ENCODE assay signal across 8 mouse cellular contexts in genomic region chr5:25704702-25705566, GRCm38 (mm10). TPM values are rescaled to one million over a fixed set of nuclear protein-coding genes. Genes with fewer than 3 reads are reported as not detected.
DNase-seq lines count a peak whose midpoint lies in the region; ATAC-seq lines count a peak whose summit lies in the region.

No protein-coding gene starts in this region.

- H3K27me3 ChIP-seq in heart, embryonic 15.5 days: no peaks in the 10 kb centered on the region
- H3K27me3 ChIP-seq in forebrain, embryonic 15.5 days: no peaks in the 10 kb centered on the region

- WGBS in heart, embryonic 15.5 days: 22% methylated on average over 19 of the region's 19 CpGs
- WGBS in forebrain, embryonic 15.5 days: 20% methylated on average over 19 of the region's 19 CpGs
- WGBS in macrophage (ENCODE audit: missing documents): 26% methylated on average over 17 of the region's 19 CpGs

- H3K27ac ChIP-seq in heart, embryonic 15.5 days: peak overlapping the region; percentile 85
- H3K27ac ChIP-seq in forebrain, embryonic 15.5 days (replicated peaks): peak overlapping the region; percentile 74
- H3K27ac ChIP-seq in macrophage: no peak overlapping the region

- H3K79me2 ChIP-seq in macrophage (ENCODE audit: inconsistent target): peaks cover 9% of the 10 kb centered on the region; the same call in 1 of the 2 replicates

- no peaks in the 10 kb centered on the region for H3K9me3 ChIP-seq in heart, embryonic 15.5 days (replicated peaks)
- no peaks in the 10 kb centered on the region for H3K9me3 ChIP-seq in forebrain, embryonic 15.5 days

- no peak for DNase-seq in heart, adult 9 months (ENCODE audit: low spot score in 2 of 2)
- peak; percentile 59 for DNase-seq in MEL-GATA-1-ER (ENCODE audit: extremely low read depth, low read depth)
- DNase-seq in cerebellum, postnatal 10 days: no peak
- no peak for DNase-seq in left cerebral cortex, adult 18-20 months (ENCODE audit: low spot score in 2 of 2)
- no peak for DNase-seq in right cerebral cortex, postnatal 4 days

- H3K36me3 ChIP-seq in heart, embryonic 15.5 days: peaks cover 7% of the 10 kb centered on the region; the same call in 1 of the 2 replicates
- 0 out of 2 replicates have a peak, but pooled peaks cover 8% of the 10 kb centered on the region for H3K36me3 ChIP-seq in forebrain, embryonic 15.5 days
- H3K36me3 ChIP-seq in macrophage (ENCODE audit: inconsistent target): no peaks in the 10 kb centered on the region

- peak overlapping the region; percentile 72 for H3K4me2 ChIP-seq in heart, embryonic 15.5 days
- peak overlapping the region; percentile 77 for H3K4me2 ChIP-seq in forebrain, embryonic 15.5 days (replicated peaks)

- peak overlapping the region; percentile 79 for H3K9ac ChIP-seq in heart, embryonic 15.5 days
- H3K9ac ChIP-seq in forebrain, embryonic 15.5 days (replicated peaks): peak overlapping the region; percentile 83

- peak overlapping the region; percentile 80 for H3K4me3 ChIP-seq in heart, embryonic 15.5 days
- peak overlapping the region; percentile 94 for H3K4me3 ChIP-seq in forebrain, embryonic 15.5 days
- H3K4me3 ChIP-seq in macrophage (ENCODE audit: inconsistent target): peak overlapping the region; percentile 65

- peaks cover 14% of the 10 kb centered on the region for H3K4me1 ChIP-seq in heart, embryonic 15.5 days (replicated peaks)
- peaks cover 16% of the 10 kb centered on the region for H3K4me1 ChIP-seq in forebrain, embryonic 15.5 days

- ATAC-seq in heart, embryonic 15.5 days (replicated peaks; ENCODE audit: insufficient number of reproducible peaks, insufficient read depth, low FRiP score, low read depth): peak; percentile 36; the same call in 1 of the 2 replicates
- ATAC-seq in forebrain, embryonic 15.5 days (replicated peaks): peak; percentile 36

RNA-seq across cellular contexts. Expression of gene Xrcc2, which starts 0.7 kb away (rescaled TPM):
- polyA plus RNA-seq in heart, embryonic 15.5 days (2015; fragmentation: Nextera tagmentation; extraction: Ambion mirVana): 5.7 and 7.6 TPM in 2 replicates
- 6.6 and 7.7 TPM in 2 replicates for polyA plus RNA-seq in forebrain, embryonic 15.5 days (2015; fragmentation: Nextera tagmentation; extraction: Ambion mirVana)
- total RNA-seq in macrophage (2018; cell fraction: chromatin; rRNA removed): 10 to 100 TPM in 4 of 26 experiments, 1 to 10 TPM in 18, under 1 TPM in 4; 0.41 to 21.5 (median 4.2) TPM
- 1 to 10 TPM in 21 of 26 experiments, under 1 TPM in 5; 0.38 to 2.6 (median 1.6) TPM for total RNA-seq in macrophage (2018; cell fraction: cytosol; rRNA removed)
- 10 to 100 TPM in 2 of 26 experiments, 1 to 10 TPM in 20, under 1 TPM in 4; 0.60 to 25.1 (median 3.0) TPM for total RNA-seq in macrophage (2018; cell fraction: nucleus; rRNA removed)
- polyA plus RNA-seq in macrophage (2018): 1.3 to 4.8 TPM (median 1.8 TPM) in 3 replicates
- 1 to 10 TPM; 6.0 to 6.9 TPM for total RNA-seq in left cerebral cortex, adult 18-20 months (2021)

RNA-seq across cellular contexts. Expression of gene Actr3b, which starts 54.9 kb away (rescaled TPM):
- polyA plus RNA-seq in heart, embryonic 15.5 days (2015; fragmentation: Nextera tagmentation; extraction: Ambion mirVana): 28.6 and 29.7 TPM in 2 replicates
- polyA plus RNA-seq in forebrain, embryonic 15.5 days (2015; fragmentation: Nextera tagmentation; extraction: Ambion mirVana): 48.7 and 49.3 TPM in 2 replicates
- 1 to 10 TPM in 8 of 26 experiments, under 1 TPM in 5, not detected in 13; 0.31 to 6.7 (median 1.6) TPM for total RNA-seq in macrophage (2018; cell fraction: chromatin; rRNA removed)
- 1 to 10 TPM in 2 of 26 experiments, under 1 TPM in 24; 0.14 to 1.2 (median 0.56) TPM for total RNA-seq in macrophage (2018; cell fraction: cytosol; rRNA removed)
- total RNA-seq in macrophage (2018; cell fraction: nucleus; rRNA removed): 1 to 10 TPM in 3 of 26 experiments, under 1 TPM in 14, not detected in 9; 0.26 to 2.5 (median 0.48) TPM
- 0.19 to 0.50 TPM (median 0.31 TPM) in 3 replicates for polyA plus RNA-seq in macrophage (2018)
- total RNA-seq in left cerebral cortex, adult 18-20 months (2021): 100 to 1,000 TPM; 115 to 117 TPM

Comparison
In these comparisons a context has a peak if more than half of its experiments do, and no peak if none do; other contexts are left out.
1. RNA of gene Actr3b, which starts 54.9 kb away (polyA plus RNA-seq): 48.7 to 49.3 TPM in forebrain, embryonic 15.5 days and 28.6 to 29.7 TPM in heart, embryonic 15.5 days; 0.19 to 0.50 TPM in macrophage; every median in the first group is over 10 times any median in the second.
2. Peak in every context shown above with its lines, with median percentiles within 50 percentile points of each other: H3K4me3 ChIP-seq.